Mouse (Mus musculus) left cerebral cortex, adult 8-10 months (tissue): Measurements from ENCODE around the gene Olfr1269. TPM values are rescaled to one million over a fixed set of nuclear protein-coding genes. Genes with fewer than 3 reads are reported as not detected.

Experiments used
- DNase-seq, 2 experiments: peaks; one replicate each; pipeline ENCODE4 v3.0.0; 2022; ENCODE audit warnings: low spot score in 2 of 2
- total RNA-seq, 4 experiments: library from RNA; stranded (reverse); gene quantifications; 2 replicates each; pipeline ENCODE4 v1.2.4; 2022

Gene Olfr1269
- total RNA-seq, result not detected

- DNase-seq, result no peak
Measured at GRCm38 (mm10) chr2:90121312-90121711, at the start of gene Olfr1269. Olfr1269 (minus strand) TSS chr2:90121412.

- no peak for DNase-seq
Measured at GRCm38 (mm10) chr2:90153916-90154315, 32.7 kb upstream of the Olfr1269 start.

GRCm38 (mm10) chr2:90152991-90153390, 31.8 kb upstream of the Olfr1269 start, which contains the start of gene Olfr1270:
Olfr1270 (minus strand) TSS chr2:90153091.
- DNase-seq, result no peak

GRCm38 (mm10) chr2:90142196-90142595, 21.0 kb upstream of the Olfr1269 start, which contains the start of gene Olfr32:
Olfr32 (minus strand) TSS chr2:90142296.
- no peak for DNase-seq

GRCm38 (mm10) chr2:90070065-90070464, 51.1 kb downstream of the Olfr1269 start:
- no peak for DNase-seq

Other genes with a start within 250 kb of the Olfr1269 start
- gene Olfr1257, start 243.0 kb downstream of the Olfr1269 start, total RNA-seq, result not detected
- not detected for gene Olfr1258, start 194.1 kb downstream of the Olfr1269 start, total RNA-seq
- gene Olfr1259, start 172.7 kb downstream of the Olfr1269 start, total RNA-seq, result not detected
- gene Olfr1260, start 147.1 kb downstream of the Olfr1269 start, total RNA-seq, result not detected
- not detected for gene Olfr1261, start 130.2 kb downstream of the Olfr1269 start, total RNA-seq
- not detected for gene Olfr1262, start 121.3 kb downstream of the Olfr1269 start, total RNA-seq
- not detected for gene Olfr1263, start 109.3 kb downstream of the Olfr1269 start, total RNA-seq
- not detected for gene Olfr1264, start 95.8 kb downstream of the Olfr1269 start, total RNA-seq
- not detected for gene Olfr1265, start 86.1 kb downstream of the Olfr1269 start, total RNA-seq
- gene Olfr140, start 57.8 kb downstream of the Olfr1269 start, total RNA-seq, result not detected
- gene Olfr32, start 20.9 kb upstream of the Olfr1269 start, total RNA-seq, result not detected
- gene Olfr1270, start 31.7 kb upstream of the Olfr1269 start, total RNA-seq, result not detected
- gene Olfr1506, start 103.1 kb upstream of the Olfr1269 start, total RNA-seq, result under 1 TPM in 1 of 4 experiments, not detected in 3; 0.32 TPM
- not detected for gene Olfr142, start 136.2 kb upstream of the Olfr1269 start, total RNA-seq
- not detected for gene Olfr1271, start 149.6 kb upstream of the Olfr1269 start, total RNA-seq
- gene Olfr1272, start 171.4 kb upstream of the Olfr1269 start, total RNA-seq, result not detected
- gene Gm13769, start 200.8 kb upstream of the Olfr1269 start, total RNA-seq, result under 1 TPM in 1 of 4 experiments, not detected in 3; 0.35 TPM